Mouse (Mus musculus) liver, postnatal 0 days (tissue): ENCODE results near the gene Tead3.

Experiments
- CTCF ChIP-seq: sonication (generic); IDR thresholded peaks from 2 replicates; pipeline ENCODE4 v1.5.1; 2016; ENCODE audit warnings: antibody characterized with exemption, low read depth
- EP300 ChIP-seq: IDR thresholded peaks from 2 replicates; pipeline ENCODE4 v1.6.1; 2016; ENCODE audit warnings: antibody characterized with exemption, low read depth, mild to moderate bottlenecking

DNA sequence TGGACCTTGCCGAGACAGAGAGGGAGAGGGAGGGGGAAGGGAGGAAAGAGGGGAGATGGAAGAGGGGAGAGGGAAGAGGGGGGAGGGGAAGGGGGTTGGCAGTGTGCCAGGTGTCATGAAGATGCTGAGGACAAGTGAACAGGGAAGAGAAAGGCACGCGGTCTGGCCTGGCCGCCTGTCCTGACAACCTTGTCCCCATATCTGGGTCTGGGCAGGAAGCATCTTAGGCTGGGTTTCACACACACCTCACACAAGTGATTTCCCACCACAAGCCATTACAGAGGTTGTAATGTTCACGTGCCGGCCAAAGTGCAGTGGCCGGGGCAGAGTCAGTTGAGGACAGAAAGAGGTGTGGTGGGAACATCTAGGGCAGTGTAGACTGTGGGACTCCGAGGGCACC, 63.0 kb downstream of the Tead3 start:
- TF ChIP-seq CTCF (no peak), EP300 (no peak)
